Mouse (Mus musculus) spleen, postnatal 14 days (tissue): ENCODE data around the gene Ppp4r4.
A peak's percentile ranks its signal among the peaks of the same experiment; 100 is the strongest.
"Not testable (repeated sequence)": the region's sequence is repeated elsewhere in the genome, so short reads cannot be mapped to it uniquely, and the experiment has no call there.

Source experiments
- DNase-seq, 2 experiments: peaks; one replicate each; pipeline ENCODE4 v3.0.0; 2021 to 2022; ENCODE audit warnings: low spot score in 2 of 2

Gene Ppp4r4

DNA sequence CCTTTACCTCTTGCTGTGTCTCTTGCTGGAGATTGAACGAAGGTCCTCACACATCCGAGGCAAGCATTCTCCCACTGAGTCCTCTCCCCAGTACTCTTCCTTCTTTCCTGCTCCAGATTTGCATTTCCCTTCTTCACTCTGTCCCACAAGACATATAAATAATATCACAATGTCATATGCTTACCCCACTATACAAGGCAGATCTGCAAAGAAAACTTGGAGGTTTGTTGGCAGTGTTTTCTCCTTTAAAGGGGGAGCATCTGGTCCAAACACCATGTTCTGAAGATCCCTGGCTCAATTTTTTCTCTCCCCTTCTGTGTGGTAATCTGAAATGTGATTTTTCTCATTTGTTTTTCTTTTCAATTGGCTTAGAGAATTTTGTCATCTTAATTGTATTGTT is 102.3 kb downstream of the Ppp4r4 start:
- DNase-seq = no peak

DNA sequence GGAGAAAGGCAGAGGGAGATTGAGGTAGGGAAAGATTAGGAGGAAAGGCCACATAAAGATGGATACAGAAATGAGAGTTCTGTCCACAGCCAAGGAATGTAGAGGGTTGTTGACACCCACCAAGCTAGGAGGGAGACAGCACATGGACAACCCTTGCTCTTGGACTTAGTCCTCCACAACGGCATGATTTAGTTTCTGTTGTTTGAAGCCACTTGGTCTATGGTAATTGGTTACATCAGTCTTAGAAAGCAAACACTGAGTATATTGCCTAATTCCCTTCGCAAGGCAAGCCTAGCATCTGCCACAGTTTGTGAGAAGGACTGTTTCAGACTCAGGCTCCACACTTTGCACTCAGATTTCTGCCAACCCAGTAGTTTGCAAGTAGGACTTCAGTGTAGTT is 103.8 kb downstream of the Ppp4r4 start:
- no peak for DNase-seq

DNA sequence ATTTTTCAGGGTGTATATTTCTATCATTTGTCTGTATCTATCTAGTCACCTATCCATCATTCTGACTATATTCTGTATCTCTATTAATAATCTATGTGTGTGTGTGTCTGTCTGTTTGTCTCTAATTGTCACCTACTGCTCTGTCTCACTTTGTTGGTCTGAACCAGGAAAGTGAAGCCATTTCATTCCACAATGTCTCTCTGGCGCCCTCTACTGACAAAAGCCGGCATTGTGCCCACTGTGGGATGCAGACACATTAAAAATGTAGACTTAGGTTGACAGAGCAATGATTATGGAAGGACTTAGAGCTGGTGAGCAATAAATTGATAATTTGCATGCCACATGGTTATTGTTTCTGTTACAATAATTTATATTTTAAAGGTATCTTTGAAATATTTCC is 111.3 kb downstream of the Ppp4r4 start:
- DNase-seq = peak; percentile 14 to 51

DNA sequence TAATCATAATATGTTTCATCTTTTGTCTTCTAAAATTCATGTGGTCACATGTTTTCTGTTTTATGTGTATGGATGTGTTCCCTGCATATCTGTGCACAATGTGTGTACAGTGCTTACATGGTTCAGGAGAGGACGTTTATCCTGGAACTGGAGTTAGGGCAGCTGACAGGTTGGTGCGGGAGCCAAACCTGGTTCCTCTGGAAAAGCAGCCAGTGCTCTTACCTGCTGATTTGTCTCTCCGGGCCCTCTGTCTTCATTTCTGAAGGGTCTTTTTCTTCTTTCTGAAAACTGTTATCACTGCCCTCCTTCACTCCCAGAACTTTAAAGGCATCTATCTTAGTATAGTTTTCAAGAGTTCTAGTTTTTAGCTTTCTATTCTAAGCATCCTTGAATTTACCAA is 111.7 kb downstream of the Ppp4r4 start:
- no peak for DNase-seq

DNA sequence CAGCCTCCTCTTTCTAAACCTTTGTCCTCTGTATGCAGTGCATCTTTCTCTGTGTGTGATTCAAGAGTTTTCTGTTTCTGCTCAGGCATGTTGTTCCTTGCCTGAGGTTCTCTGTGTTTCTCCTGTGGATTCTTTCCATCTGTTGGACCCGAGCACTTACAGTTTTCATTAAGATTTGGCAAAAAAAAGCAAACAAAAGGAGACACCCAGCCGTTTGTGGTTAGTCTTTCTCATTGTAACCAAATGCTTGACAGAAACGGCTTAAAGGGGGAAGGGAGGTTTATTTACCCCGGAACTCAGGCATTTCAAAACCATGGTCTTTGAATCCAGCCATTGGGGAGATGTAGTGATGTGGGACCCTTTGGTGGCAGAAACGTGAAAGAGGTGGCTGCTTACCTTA is 112.5 kb downstream of the Ppp4r4 start:
- no peak for DNase-seq

DNA sequence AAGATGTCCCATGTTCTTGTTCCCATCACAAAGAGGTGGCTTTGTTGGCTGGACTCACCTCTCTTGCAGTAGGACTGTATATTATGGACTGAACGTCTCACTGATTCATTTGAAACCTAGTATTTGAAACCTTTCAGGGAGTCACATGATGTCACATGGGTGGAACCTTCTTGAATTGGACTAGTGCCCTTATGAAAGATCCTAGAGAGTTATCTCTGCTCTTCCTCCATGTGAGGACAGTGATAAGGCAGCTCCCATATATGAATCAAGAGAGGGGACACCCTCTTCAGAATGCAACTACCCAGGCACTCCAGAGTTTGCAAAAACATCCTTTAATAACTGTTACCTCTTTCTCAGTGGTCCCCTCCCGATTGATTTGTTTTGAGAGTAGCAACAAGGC is 114.2 kb downstream of the Ppp4r4 start:
- no peak for DNase-seq

DNA sequence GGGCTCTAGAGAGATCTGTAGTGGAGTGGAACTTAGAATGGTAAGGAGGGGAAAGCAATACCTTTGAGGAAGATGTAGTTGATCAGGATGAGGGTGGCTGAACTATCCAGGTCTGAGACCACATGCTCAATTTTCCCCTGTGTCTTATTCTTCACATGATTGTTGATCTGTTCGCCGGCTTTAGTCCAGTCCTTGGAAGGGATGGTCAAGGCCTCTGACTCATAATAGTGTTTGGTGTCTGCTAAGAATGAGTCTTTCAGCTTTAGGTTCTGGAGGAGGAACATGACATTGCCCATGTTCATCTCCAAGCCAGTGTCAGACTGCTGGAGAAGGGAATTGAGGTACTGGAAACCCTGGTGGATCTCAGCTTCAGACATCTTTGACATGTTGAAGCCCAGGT is 121.8 kb downstream of the Ppp4r4 start:
- no peak for DNase-seq

DNA sequence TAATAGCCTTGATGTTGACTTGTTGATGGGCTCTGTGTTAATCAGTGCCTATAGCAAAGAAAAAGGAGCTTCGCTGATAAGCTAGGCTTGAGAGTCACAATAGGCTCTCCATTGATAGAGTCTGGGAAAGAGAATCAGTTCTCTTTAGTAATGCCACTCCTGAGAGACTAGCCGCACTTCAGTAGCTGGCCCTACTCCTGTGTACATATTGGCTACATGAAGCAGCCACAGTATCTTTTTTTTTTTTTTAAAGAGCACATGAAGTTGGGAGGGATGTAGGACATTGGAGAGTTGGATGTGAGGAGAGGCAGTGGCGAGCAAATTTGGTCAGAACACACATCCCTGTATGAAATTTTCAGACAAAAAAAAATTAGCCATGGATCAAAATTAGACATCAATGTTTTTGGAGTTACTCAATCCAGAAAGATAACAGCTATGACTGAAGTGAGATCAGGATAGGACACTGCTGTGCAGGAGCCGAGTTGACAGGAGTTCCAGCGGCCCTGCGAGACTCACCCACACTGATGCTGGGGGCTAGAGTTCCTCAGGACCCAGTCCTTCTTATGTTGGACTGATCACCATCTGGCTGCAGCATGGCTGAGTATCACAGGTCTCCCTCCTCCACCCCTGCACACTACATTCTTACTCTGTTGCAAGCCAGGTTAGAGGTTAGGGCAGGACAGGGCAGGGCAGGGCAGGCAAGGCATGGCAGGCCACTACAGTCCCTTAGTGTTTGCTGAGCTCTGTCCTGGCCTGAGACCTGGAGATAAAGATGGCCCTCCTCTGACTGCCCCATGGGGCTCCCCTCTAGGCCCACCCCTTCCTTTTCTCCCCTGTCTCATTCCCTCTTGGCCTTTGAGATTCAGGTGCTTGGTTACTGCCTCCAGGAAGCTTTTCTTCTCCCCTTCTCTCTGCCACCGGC is 123.3 kb downstream of the Ppp4r4 start:
- DNase-seq = no peak

DNA sequence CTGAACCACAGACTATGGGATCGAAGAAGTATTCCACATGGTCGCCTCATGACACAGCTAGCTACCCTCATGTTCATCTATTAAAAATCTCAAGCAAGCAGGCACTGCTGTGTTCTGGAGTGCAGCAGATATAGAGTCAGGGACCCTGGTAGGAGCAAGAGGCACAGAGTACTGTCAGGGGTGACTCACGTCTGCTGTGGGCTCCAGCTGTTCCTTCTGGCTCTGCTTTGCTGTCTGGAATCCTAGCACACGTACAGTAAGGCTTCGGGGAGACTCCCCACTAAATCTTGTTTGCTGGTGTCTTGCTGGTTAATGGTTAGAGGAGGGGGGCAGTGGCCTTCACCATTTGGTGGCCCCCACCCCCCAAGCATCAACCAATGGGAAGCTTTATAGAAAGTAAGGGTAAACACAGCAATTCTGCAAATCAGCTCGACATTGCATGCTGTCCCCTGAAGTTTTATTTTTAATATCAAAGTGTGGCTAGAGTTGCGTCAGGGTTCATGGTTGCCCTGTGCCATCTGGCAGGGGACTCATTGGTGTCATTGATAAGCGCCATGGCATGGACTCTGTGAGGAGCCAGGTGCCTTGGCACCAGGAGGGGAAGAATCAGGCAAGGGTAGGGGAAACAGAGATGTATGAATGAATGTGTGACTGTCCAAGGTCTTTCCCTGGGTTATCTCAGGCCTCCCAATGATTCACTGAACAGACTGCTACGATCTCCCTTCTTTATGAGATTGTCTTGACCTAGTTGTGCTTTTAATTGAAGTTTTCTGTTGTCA is 125.0 kb downstream of the Ppp4r4 start, which contains the start of gene Serpina6:
Gene Serpina6, minus strand, starts transcription at position 365 of the 779 bp plus-strand sequence.
- DNase-seq = no peak

DNA sequence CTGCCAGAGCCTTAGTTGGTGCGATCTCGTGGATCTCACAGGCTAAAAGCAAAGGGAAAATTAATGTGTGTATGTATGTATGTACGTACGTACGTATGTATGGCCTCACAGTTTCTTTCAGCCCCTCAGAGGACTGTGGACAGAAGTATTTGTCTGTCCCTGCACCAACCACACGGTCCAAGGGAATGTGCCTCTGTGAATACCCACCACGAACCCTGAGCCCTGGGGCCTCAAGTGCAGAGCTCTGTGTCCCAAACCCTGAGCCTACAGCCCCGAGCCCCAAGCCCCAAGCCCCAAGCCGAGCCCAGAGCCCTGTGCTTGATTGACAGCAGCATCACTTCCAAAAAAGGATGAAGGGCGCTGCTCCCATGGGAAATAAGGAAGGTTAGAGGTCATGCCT is 125.9 kb downstream of the Ppp4r4 start:
- DNase-seq = no peak

DNA sequence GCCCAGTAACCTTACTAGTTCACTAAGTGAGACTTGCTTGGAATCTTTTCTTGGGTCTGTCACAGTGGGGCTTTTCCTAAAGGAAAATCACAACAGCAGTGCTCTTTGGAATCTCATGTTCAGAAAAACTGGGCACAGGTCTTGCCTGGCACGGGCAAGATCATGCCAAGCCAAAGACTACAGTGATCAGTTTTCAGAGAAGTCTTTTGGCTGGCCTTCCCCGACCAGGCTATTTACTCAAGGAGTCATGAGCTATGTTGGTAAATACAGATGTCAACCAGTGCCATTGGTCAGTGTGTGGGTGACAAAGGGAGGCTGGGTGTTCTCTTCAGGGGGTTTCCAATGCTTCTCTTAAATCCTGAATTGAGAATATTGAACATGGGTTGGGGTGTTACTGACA is 127.1 kb downstream of the Ppp4r4 start:
- DNase-seq = no peak

DNA sequence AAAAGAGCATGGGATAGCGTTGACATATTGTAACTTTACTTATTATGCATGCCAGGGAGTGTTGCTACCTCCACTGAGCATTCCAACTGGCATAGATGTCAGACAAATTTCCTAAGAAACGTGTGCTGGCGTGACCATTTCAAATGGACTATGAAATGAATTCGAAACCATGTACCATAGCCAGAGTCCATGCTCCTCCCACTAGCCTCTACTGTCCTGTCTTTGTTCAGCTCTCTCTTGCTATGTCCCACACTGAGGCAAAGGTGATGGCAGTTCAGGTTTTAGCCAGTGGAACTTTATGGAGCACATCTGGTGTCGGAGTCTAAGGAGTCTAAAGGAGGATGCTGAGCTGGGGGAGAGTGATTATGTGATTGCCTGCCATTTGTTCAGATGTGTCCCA is 128.0 kb downstream of the Ppp4r4 start:
- no peak for DNase-seq

DNA sequence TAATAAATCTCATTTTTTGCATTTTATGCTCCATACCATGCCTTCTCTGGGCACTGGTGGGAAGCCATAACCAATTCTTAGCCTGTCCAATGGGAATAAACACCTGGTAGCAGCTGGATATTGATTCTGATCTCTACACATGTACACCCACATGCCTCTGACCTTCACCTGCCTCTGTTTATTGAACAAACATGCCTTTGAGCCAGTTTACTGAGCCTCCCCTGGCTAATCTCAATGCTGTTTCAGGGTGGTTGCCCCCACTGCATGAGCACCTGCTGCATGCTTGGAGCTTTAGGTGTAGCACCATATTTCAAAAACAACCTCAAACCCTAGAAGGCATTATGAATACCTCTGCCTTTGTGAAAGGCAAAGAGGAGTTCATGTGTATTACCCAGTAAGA is 130.0 kb downstream of the Ppp4r4 start:
- DNase-seq = not testable (repeated sequence)
